Mouse (Mus musculus): ENCODE measurements around the gene 3110009E18Rik.

3110009E18Rik gene

GRCm38 (mm10) chr1:120101227-120101609 is 19.8 kb upstream of the 3110009E18Rik start:
- no peak for DNase-seq (ENCODE audit: low spot score in 2 of 2)

- no peak for DNase-seq (ENCODE audit: low spot score in 2 of 2)
Observed at GRCm38 (mm10) chr1:120105556-120105959, 15.4 kb upstream of the 3110009E18Rik start.

GRCm38 (mm10) chr1:120109741-120110432 is 11.1 kb upstream of the 3110009E18Rik start:
- no peak for DNase-seq (ENCODE audit: low spot score in 2 of 2)

- DNase-seq (ENCODE audit: low spot score in 2 of 2), result no peak
Observed at GRCm38 (mm10) chr1:120111766-120112165, 9.2 kb upstream of the 3110009E18Rik start.

GRCm38 (mm10) chr1:120112251-120113187 is 8.5 kb upstream of the 3110009E18Rik start:
- DNase-seq (ENCODE audit: low spot score in 2 of 2), result no peak

- DNase-seq (ENCODE audit: low spot score in 2 of 2), result no peak
Observed at GRCm38 (mm10) chr1:120115671-120116081, 5.3 kb upstream of the 3110009E18Rik start.

GRCm38 (mm10) chr1:120116106-120116505 is 4.9 kb upstream of the 3110009E18Rik start:
- no peak for DNase-seq (ENCODE audit: low spot score in 2 of 2)

- no peak for DNase-seq (ENCODE audit: low spot score in 2 of 2)
Observed at GRCm38 (mm10) chr1:120118854-120119253, 2.1 kb upstream of the 3110009E18Rik start.

GRCm38 (mm10) chr1:120119389-120119788 is 1.6 kb upstream of the 3110009E18Rik start:
- DNase-seq (ENCODE audit: low spot score in 2 of 2), result no peak

- no peak for DNase-seq (ENCODE audit: low spot score in 2 of 2)
Observed at GRCm38 (mm10) chr1:120120141-120120968, 632 bp upstream of the 3110009E18Rik start.

GRCm38 (mm10) chr1:120121930-120122530 is 1.0 kb downstream of the 3110009E18Rik start:
- no peak for DNase-seq (ENCODE audit: low spot score in 2 of 2)

GRCm38 (mm10) chr1:120122634-120123383 is 1.8 kb downstream of the 3110009E18Rik start:
- DNase-seq (ENCODE audit: low spot score in 2 of 2), result no peak

- no peak for DNase-seq (ENCODE audit: low spot score in 2 of 2)
Observed at GRCm38 (mm10) chr1:120124839-120125238, 3.9 kb downstream of the 3110009E18Rik start.

GRCm38 (mm10) chr1:120125471-120125870 is 4.5 kb downstream of the 3110009E18Rik start:
- DNase-seq (ENCODE audit: low spot score in 2 of 2), result no peak

- no peak for DNase-seq (ENCODE audit: low spot score in 2 of 2)
Observed at GRCm38 (mm10) chr1:120126318-120126717, 5.3 kb downstream of the 3110009E18Rik start.

- no peak for DNase-seq (ENCODE audit: low spot score in 2 of 2)
Observed at GRCm38 (mm10) chr1:120132376-120132775, 11.4 kb downstream of the 3110009E18Rik start.

GRCm38 (mm10) chr1:120135934-120136786 is 15.2 kb downstream of the 3110009E18Rik start:
- DNase-seq (ENCODE audit: low spot score in 2 of 2), result no peak

GRCm38 (mm10) chr1:120138923-120139540 is 18.0 kb downstream of the 3110009E18Rik start:
- DNase-seq (ENCODE audit: low spot score in 2 of 2), result no peak

- DNase-seq (ENCODE audit: low spot score in 2 of 2), result no peak
Observed at GRCm38 (mm10) chr1:120140144-120140693, 19.2 kb downstream of the 3110009E18Rik start.

All from spleen, postnatal 4 days (tissue).